Mouse (Mus musculus): ENCODE data around the gene Rnf26.
"Not testable (repeated sequence)": the region's sequence is repeated elsewhere in the genome, so short reads cannot be mapped to it uniquely, and the experiment has no call there.

The Rnf26 gene

DNA sequence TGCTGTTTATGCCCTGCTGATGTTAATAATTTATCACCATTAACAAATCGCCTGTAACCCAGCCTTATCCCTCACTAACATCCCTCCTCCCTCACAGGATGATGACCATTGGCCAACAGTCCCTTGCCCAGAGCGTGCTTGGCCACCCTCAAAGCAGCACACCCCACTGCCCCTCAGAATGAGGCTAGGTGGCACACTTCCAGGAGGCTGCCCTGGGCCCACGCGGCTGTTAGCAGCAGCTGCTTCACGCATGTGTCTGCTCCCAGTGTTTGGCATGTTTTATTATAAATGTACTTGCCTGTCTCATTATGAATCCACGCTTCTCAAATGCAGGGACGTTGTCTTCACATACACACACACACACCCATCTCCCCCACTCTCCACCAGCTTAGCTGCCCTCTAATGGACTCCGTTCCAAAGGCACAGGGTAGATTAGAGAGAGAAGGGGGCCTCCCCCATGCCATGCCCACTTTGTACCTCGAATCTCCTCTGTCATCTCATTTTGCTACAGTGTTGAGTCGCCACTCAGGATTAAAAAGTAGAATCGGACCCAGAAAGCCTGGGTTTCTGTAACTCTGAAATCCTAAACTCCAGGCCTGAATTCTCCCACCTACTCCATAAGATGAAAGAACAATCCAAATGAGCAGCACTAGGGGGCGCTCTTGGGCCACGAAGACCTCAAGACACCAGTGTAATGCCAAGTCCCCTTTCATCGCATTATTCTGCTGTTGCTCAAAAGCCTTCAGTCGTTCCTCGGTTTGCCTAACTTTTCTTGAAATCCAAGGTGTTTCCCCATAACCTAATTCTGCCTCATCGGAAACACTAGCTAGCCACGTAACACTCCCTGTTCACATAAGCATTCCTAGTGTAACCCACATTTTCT lies 12.5 kb upstream of the Rnf26 start:
- DNase-seq (ENCODE audit: inconsistent ontology term) = peak; percentile 87

GRCm38 (mm10) chr9:44125026-44125425 lies 11.7 kb upstream of the Rnf26 start:
- no peak for DNase-seq (ENCODE audit: inconsistent ontology term)

- peak; percentile 34 for DNase-seq (ENCODE audit: inconsistent ontology term)
Observed at GRCm38 (mm10) chr9:44124317-44124716, 11.0 kb upstream of the Rnf26 start.

DNA sequence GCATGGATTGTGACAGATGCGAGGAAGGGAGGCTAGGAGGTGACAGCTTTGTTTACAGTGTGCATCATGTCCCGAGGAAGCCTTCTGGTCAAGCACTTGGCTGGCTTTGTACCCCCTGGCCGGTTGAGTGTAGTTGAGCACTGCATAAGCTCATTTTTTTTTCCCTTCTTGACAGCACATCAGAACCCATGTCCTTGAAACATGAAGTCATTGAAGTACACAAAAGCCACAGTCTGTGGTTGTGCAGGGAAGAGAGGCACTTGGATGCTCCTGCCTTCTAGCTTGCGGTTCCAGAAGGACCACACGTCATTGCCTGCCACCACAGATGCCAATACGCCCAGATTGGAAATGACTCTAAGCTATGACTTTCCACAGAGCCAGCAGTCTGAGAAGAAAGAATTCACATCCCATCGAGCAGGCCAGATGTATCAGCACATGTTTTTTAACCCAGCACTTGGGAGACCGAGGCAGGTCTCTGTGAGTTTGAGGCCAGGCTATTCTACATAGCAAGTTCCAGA lies 6.7 kb upstream of the Rnf26 start:
- no peak for DNase-seq (ENCODE audit: inconsistent ontology term)

DNA sequence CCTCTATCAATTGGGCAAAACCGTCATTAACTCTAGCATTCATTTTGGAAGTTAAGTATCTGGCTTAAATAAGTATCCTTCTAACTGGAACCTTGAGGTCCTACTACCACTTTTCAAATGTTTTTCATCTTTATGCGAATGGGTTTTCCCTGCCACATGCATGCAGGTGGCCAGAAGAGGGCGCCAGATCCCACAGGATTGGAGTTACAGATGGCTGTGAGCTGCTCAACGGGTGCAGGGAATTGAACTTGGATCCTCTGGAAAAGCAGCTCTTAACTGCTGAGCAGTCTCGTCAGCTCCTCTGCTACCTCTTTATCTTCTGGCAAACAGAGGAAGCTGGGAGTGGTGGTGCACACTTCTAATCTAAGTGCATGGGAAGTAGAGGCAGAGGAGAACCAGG lies 5.7 kb upstream of the Rnf26 start:
- no peak for DNase-seq (ENCODE audit: inconsistent ontology term)

DNA sequence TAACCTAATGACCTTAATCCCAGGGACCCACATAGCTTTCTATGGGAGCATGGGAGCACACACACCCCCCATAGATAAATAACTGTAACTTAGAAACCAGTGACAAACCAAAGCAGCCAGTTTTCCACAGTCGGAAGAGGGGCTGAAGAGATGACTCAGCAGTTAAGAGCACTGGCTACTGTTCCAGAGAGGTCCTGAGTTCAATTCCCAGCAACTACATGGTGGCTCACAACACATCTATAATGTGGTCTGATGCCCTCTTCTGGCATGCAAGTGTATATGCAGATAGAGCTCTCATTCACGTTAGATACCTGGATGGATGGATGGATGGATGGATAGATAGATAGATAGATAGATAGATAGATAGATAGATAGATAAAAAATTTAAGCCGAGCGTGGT lies 2.9 kb upstream of the Rnf26 start:
- no peak for DNase-seq (ENCODE audit: inconsistent ontology term)

DNA sequence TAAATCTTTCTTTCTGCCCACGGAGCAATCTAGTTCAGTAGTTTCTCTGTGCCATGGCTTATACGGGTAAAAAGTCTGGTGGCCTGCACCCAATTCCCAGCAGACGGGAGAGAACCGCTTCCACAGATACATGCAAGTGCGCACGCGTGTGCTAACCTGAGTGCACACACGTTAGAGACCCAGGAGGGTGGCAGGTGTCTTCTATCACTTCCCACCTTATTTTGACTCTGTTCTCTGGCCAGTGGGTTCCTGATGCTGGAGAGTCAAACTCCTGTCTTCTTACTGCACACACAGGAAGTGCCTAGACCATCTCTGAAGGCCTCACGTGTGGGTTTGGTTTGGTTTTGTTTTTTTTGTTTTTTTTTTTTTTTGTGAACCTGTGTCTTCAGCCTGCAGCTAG lies 2.3 kb upstream of the Rnf26 start:
- DNase-seq (ENCODE audit: inconsistent ontology term) = no peak

DNA sequence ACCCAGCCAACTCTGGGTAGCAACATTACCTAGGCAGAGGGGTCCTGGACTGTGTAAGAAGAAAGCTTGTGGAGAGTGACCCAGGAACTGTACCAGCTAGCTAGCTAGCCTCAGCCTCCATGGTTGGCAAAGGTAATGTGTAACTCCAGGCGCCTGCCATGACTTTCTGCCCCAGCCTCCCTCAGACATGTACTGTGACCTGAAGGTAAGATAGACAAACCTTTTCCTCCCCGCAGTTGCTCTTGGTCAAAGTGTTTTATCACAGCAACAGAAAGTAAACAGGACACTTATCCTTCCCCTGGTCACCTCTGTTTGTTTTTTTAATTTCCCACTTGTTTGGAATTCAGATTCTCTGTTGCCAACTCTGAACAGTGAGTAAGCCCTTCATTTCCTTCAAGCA lies 1.1 kb upstream of the Rnf26 start:
- DNase-seq (ENCODE audit: inconsistent ontology term) = no peak

GRCm38 (mm10) chr9:44111909-44112308 lies 1.4 kb downstream of the Rnf26 start:
- DNase-seq (ENCODE audit: inconsistent ontology term) = not testable (repeated sequence)

- DNase-seq (ENCODE audit: inconsistent ontology term) = peak; percentile 77
Observed at GRCm38 (mm10) chr9:44109360-44110095, 3.8 kb downstream of the Rnf26 start.

- DNase-seq (ENCODE audit: inconsistent ontology term) = peak; percentile 24
Observed at GRCm38 (mm10) chr9:44108269-44109055, 4.9 kb downstream of the Rnf26 start.

- peak; percentile 48 for DNase-seq (ENCODE audit: inconsistent ontology term)
Observed at GRCm38 (mm10) chr9:44107557-44108179, 5.6 kb downstream of the Rnf26 start.

GRCm38 (mm10) chr9:44107110-44107509 lies 6.2 kb downstream of the Rnf26 start, which contains the start of gene C1qtnf5:
Gene C1qtnf5 (plus strand): TSS chr9:44107245.
- peak; percentile 96 for DNase-seq (ENCODE audit: inconsistent ontology term)

- no peak for DNase-seq (ENCODE audit: inconsistent ontology term)
Observed at GRCm38 (mm10) chr9:44106596-44106995, 6.7 kb downstream of the Rnf26 start.

DNA sequence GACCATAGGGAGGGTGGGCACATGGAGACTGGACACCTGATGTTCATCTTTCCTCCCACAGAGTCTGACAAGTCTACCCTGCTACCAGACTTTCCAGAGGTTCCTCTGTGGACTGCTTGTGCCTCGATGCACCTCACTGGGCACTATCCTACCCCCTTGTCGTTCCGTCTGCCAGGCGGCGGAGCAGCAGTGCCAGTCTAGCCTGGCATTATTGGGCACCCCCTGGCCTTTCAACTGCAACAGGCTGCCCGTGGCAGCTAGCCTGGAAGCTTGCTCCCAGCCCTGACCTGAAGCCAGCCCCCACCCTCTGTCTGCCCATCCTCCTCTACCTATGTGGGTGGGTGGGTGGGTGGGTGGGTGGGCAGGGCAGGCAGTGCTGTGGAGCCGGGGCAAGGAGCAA lies 7.1 kb downstream of the Rnf26 start:
- DNase-seq (ENCODE audit: inconsistent ontology term) = no peak

DNA sequence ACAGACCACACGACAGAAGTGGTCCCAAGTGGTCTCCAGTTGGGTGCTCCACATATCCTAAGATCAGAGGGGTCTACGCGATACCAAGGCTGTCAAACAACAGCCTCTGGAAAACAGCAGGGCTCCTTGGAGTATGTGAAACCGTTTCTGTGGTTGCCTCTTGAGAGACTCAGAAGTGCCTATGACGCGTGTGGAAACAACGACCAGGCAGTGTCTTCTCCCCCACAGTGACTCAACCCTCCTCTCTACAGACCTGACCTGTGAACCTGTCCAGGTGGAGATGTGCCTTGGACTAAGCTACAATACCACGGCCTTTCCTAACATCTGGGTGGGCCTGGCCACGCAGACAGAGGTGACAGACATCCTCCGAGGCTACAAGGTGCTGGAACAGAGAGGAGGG lies 7.5 kb downstream of the Rnf26 start:
- no peak for DNase-seq (ENCODE audit: inconsistent ontology term)

DNA sequence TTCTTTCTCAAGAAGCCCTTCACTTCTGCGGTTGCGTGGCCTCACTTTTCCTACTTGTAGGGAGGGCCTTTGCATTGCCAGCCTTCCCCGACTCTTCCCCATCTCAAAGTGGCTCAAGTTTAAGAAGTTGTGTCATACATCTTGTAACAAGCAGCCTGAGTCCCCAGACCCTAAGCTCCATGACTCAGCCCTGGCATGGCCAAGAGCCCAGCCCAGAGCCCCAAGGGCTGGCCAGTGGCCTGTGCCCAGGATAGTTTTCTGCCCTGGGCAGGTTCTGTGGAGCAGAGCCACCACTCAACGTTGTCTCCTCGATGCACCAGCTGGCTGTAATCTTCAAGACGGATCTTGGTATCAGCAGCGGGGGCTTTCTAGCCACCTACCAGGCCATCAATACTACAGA lies 8.4 kb downstream of the Rnf26 start:
- DNase-seq (ENCODE audit: inconsistent ontology term) = peak; percentile 41

GRCm38 (mm10) chr9:44101490-44101889 lies 11.8 kb downstream of the Rnf26 start, which contains the start of gene Mfrp:
Gene Mfrp (plus strand): TSS chr9:44101729.
- DNase-seq (ENCODE audit: inconsistent ontology term) = no peak

DNA sequence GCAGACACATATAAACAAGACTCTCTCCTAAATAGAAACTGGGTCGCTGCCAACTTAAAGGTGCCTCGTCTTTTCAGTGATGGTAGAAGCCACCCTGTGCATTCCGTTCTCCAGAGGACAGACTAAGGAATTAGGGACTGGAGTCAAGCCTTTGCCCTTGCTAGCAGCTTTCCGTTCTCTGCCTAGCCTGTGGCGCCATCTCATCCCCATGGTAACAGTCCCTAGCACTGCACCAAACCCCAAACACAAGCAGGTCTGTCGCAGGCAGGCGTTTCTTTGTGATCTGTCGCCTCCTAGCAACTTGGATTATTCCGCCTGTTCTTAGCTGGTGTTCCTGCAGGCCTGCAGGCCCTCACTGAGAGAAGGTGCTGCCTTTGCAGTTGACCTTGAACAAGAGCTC lies 16.8 kb downstream of the Rnf26 start:
- DNase-seq (ENCODE audit: inconsistent ontology term) = no peak

DNA sequence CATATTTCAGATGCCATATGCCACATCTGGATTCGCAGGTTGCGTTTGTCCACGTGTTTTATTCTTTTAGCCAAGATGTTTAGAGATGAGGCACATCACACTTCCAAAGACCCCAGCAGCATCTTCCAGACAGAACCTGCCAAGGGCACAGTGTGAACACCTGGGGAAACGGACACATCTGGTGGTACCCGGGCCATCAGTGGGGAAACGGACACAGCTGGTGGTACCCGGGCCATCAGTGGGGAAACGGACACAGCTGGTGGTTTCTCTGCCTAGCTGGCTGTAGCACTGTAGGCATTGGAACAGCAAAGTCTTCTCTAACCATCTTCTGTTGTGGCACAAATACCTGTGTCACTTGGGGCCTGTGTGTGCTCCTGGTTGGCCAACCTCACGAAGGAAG lies 17.5 kb downstream of the Rnf26 start:
- no peak for DNase-seq (ENCODE audit: inconsistent ontology term)

DNA sequence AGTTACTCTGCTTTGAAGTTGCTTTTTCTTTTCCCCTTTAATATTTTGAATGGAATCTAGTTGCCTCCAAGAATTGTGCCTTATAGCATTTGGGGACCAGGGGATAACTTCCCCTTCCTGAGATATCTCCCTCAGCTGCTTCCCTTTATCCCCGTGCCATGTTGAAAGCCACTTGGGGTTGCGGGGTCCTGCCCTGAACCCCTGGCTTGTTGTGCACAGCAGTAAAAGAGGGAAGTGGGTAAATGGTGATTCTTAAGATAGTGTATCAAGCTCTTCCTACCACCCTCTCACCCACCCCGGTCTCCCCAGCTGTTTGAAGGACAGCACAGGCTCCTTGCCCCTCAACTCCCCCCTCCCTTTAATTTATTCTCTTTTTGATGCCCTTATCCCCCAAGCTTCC lies 18.6 kb downstream of the Rnf26 start:
- no peak for DNase-seq (ENCODE audit: inconsistent ontology term)
